Mouse (Mus musculus): ENCODE data around the gene Olfr561. TPM values are rescaled to one million over a fixed set of nuclear protein-coding genes. Genes with fewer than 3 reads are reported as not detected.

Gene Olfr561
- not detected in 2 replicates for polyA plus RNA-seq (2012; rRNA removed)

GRCm38 (mm10) chr7:102770921-102771320, at the start of gene Olfr561:
Olfr561 (plus strand) TSS chr7:102771221.

GRCm38 (mm10) chr7:102727391-102727790, 43.6 kb upstream of the Olfr561 start, which contains the start of gene Olfr559:
Olfr559 (minus strand) TSS chr7:102727491.

GRCm38 (mm10) chr7:102759266-102759665, 11.8 kb upstream of the Olfr561 start, which contains the start of the genes Olfr560 and Olfr78:
Olfr560 (minus strand) TSS chr7:102759366.
Olfr78 (minus strand) TSS chr7:102759471.

GRCm38 (mm10) chr7:102803180-102803579, 32.2 kb downstream of the Olfr561 start, which contains the start of gene Olfr564:
Olfr564 (plus strand) TSS chr7:102803480.

Other genes with a start within 250 kb of the Olfr561 start
- gene Olfr547, start 236.5 kb upstream of the Olfr561 start, polyA plus RNA-seq (2012; rRNA removed), result not detected in 2 replicates
- gene Olfr548-ps1, start 230.3 kb upstream of the Olfr561 start, polyA plus RNA-seq (2012; rRNA removed), result not detected in 2 replicates
- gene Olfr549, start 221.4 kb upstream of the Olfr561 start, polyA plus RNA-seq (2012; rRNA removed), result not detected in 2 replicates
- 0.67 and 0.84 TPM in 2 replicates for gene Trim21, start 205.7 kb upstream of the Olfr561 start, polyA plus RNA-seq (2012; rRNA removed)
- not detected in 2 replicates for gene Olfr550, start 199.8 kb upstream of the Olfr561 start, polyA plus RNA-seq (2012; rRNA removed)
- gene Olfr551, start 179.3 kb upstream of the Olfr561 start, polyA plus RNA-seq (2012; rRNA removed), result not detected in 2 replicates
- gene Olfr552, start 173.5 kb upstream of the Olfr561 start, polyA plus RNA-seq (2012; rRNA removed), result not detected in 2 replicates
- not detected in 2 replicates for gene Olfr553, start 153.0 kb upstream of the Olfr561 start, polyA plus RNA-seq (2012; rRNA removed)
- gene Olfr554, start 132.8 kb upstream of the Olfr561 start, polyA plus RNA-seq (2012; rRNA removed), result not detected in 2 replicates
- not detected in 2 replicates for gene Olfr555, start 112.4 kb upstream of the Olfr561 start, polyA plus RNA-seq (2012; rRNA removed)
- gene Olfr556, start 106.3 kb upstream of the Olfr561 start, polyA plus RNA-seq (2012; rRNA removed), result not detected in 2 replicates
- gene Trim68, start 83.9 kb upstream of the Olfr561 start, polyA plus RNA-seq (2012; rRNA removed), result 2.8 and 3.8 TPM in 2 replicates
- not detected in 2 replicates for gene Olfr557, start 75.3 kb upstream of the Olfr561 start, polyA plus RNA-seq (2012; rRNA removed)
- gene Olfr558, start 69.0 kb upstream of the Olfr561 start, polyA plus RNA-seq (2012; rRNA removed), result 0.15 and 0.35 TPM in 2 replicates
- 0.15 TPM in 1 of 2 replicates, not detected in the other for gene Olfr33, start 52.2 kb upstream of the Olfr561 start, polyA plus RNA-seq (2012; rRNA removed)
- gene Olfr559, start 43.7 kb upstream of the Olfr561 start, polyA plus RNA-seq (2012; rRNA removed), result not detected in 2 replicates
- not detected in 2 replicates for gene Olfr560, start 11.9 kb upstream of the Olfr561 start, polyA plus RNA-seq (2012; rRNA removed)
- gene Olfr78, start 11.8 kb upstream of the Olfr561 start, polyA plus RNA-seq (2012; rRNA removed), result 0.41 and 0.78 TPM in 2 replicates
- not detected in 2 replicates for gene Olfr564, start 32.3 kb downstream of the Olfr561 start, polyA plus RNA-seq (2012; rRNA removed)
- gene Olfr566, start 87.5 kb downstream of the Olfr561 start, polyA plus RNA-seq (2012; rRNA removed), result not detected in 2 replicates
- not detected in 2 replicates for gene Olfr568, start 105.9 kb downstream of the Olfr561 start, polyA plus RNA-seq (2012; rRNA removed)
- gene Olfr569, start 119.7 kb downstream of the Olfr561 start, polyA plus RNA-seq (2012; rRNA removed), result not detected in 2 replicates
- gene Olfr570, start 123.4 kb downstream of the Olfr561 start, polyA plus RNA-seq (2012; rRNA removed), result not detected in 2 replicates
- not detected in 2 replicates for gene Olfr571, start 146.3 kb downstream of the Olfr561 start, polyA plus RNA-seq (2012; rRNA removed)
- not detected in 2 replicates for gene Olfr572, start 153.2 kb downstream of the Olfr561 start, polyA plus RNA-seq (2012; rRNA removed)
- gene Olfr573-ps1, start 171.4 kb downstream of the Olfr561 start, polyA plus RNA-seq (2012; rRNA removed), result not detected in 2 replicates
- not detected in 2 replicates for gene Olfr574, start 177.2 kb downstream of the Olfr561 start, polyA plus RNA-seq (2012; rRNA removed)
- not detected in 2 replicates for gene Olfr575, start 187.6 kb downstream of the Olfr561 start, polyA plus RNA-seq (2012; rRNA removed)
- not detected in 2 replicates for gene Olfr576, start 191.4 kb downstream of the Olfr561 start, polyA plus RNA-seq (2012; rRNA removed)
- gene Olfr577, start 204.7 kb downstream of the Olfr561 start, polyA plus RNA-seq (2012; rRNA removed), result not detected in 2 replicates
- gene Olfr578, start 218.1 kb downstream of the Olfr561 start, polyA plus RNA-seq (2012; rRNA removed), result not detected in 2 replicates